In genomic region chr6:54917523-54917922, GRCm38 (mm10) we compare ENCODE assay signal across 9 mouse cellular contexts. TPM values are rescaled to one million over a fixed set of nuclear protein-coding genes. Genes with fewer than 3 reads are reported as not detected.
DNase-seq lines count a peak whose midpoint lies in the region; ATAC-seq and TF ChIP-seq lines count a peak whose summit lies in the region.
"Had no signal": no experiment of that assay in that cellular context is flagged by ENCODE, and none has a peak within 500 bp of the region (broad histone marks: within the 10 kb centered on the region; RNA-seq: fewer than 3 reads in every experiment).

No protein-coding gene starts in this region.

- TF ChIP-seq POLR2A in cortical plate, adult 2 months (IDR thresholded peaks at IDR 0.05; ENCODE audit: extremely low read depth, insufficient read depth, low read length) = no peak

- no peaks in the 10 kb centered on the region for H3K9me3 ChIP-seq in midbrain, embryonic 14.5 days (ENCODE audit: control insufficient read depth, low read length)
- no peaks in the 10 kb centered on the region for H3K9me3 ChIP-seq in midbrain, embryonic 13.5 days
- H3K9me3 ChIP-seq: neural tube, embryonic 12.5 days had no signal

- H3K36me3 ChIP-seq in midbrain, embryonic 14.5 days (ENCODE audit: control insufficient read depth, insufficient read depth, low read length) = no peaks in the 10 kb centered on the region
- no peaks in the 10 kb centered on the region for H3K36me3 ChIP-seq in midbrain, embryonic 13.5 days
- H3K36me3 ChIP-seq: neural tube, embryonic 12.5 days had no signal

- intact Hi-C loops in heart, postnatal 10 days (cut with DNase I) = loop anchor here (1.0 to 5.0 kb wide), 5 partner anchors 55 to 249 kb away; partner anchors contain the start of genes Ggct and Nod1

- no peak overlapping the region for H3K4me3 ChIP-seq in midbrain, embryonic 14.5 days (replicated peaks; ENCODE audit: low read depth, low read length)
- H3K4me3 ChIP-seq in midbrain, embryonic 13.5 days (replicated peaks) = no peak overlapping the region
- no peak overlapping the region for H3K4me3 ChIP-seq in cortical plate, adult 2 months (ENCODE audit: insufficient read depth, low read length)
- H3K4me3 ChIP-seq: neural tube, embryonic 12.5 days had no signal

- no peaks in the 10 kb centered on the region for H3K27me3 ChIP-seq in midbrain, embryonic 14.5 days (ENCODE audit: control insufficient read depth, insufficient read depth, low read length)
- H3K27me3 ChIP-seq in midbrain, embryonic 13.5 days = no peaks in the 10 kb centered on the region
- H3K27me3 ChIP-seq: neural tube, embryonic 12.5 days had no signal

- TF ChIP-seq CTCF in cortical plate, adult 2 months (IDR thresholded peaks at IDR 0.05; ENCODE audit: extremely low read depth, insufficient read depth, low read length) = peak; percentile 70

- no peak overlapping the region for H3K27ac ChIP-seq in midbrain, embryonic 14.5 days (replicated peaks; ENCODE audit: low read depth, low read length)
- H3K27ac ChIP-seq in midbrain, embryonic 13.5 days = no peak overlapping the region
- H3K27ac ChIP-seq in cortical plate, adult 2 months (ENCODE audit: insufficient read depth, low read length) = no peak overlapping the region
- H3K27ac ChIP-seq: neural tube, embryonic 12.5 days had no signal

- peak; percentile 57 for DNase-seq in midbrain, embryonic 14.5 days
- DNase-seq in NIH3T3 (ENCODE audit: low read depth) = peak; percentile 81
- DNase-seq in heart, postnatal 10 days = peak; percentile 76 to 80
- peak; percentile 24 for DNase-seq in left cerebral cortex, adult 11 months (ENCODE audit: low spot score)
- peak; percentile 80 for DNase-seq in naive thymus-derived CD4-positive, alpha-beta T cell, adult 2 months (ENCODE audit: low read depth)
- DNase-seq in urinary bladder, postnatal 25 days (ENCODE audit: low spot score) = peak; percentile 45

- no peak overlapping the region for H3K4me2 ChIP-seq in midbrain, embryonic 14.5 days (ENCODE audit: low read length)
- no peak overlapping the region for H3K4me2 ChIP-seq in midbrain, embryonic 13.5 days (replicated peaks)
- H3K4me2 ChIP-seq: neural tube, embryonic 12.5 days had no signal

- 53% methylated on average over 4 of the region's 4 CpGs for WGBS in midbrain, embryonic 14.5 days
- 46% methylated on average over 4 of the region's 4 CpGs for WGBS in midbrain, embryonic 13.5 days

- no peak overlapping the region for H3K9ac ChIP-seq in midbrain, embryonic 14.5 days (replicated peaks; ENCODE audit: low read length)
- no peak overlapping the region for H3K9ac ChIP-seq in midbrain, embryonic 13.5 days (replicated peaks)
- H3K9ac ChIP-seq: neural tube, embryonic 12.5 days had no signal

- H3K4me1 ChIP-seq in midbrain, embryonic 14.5 days (ENCODE audit: control insufficient read depth, insufficient read depth, low read length) = no peaks in the 10 kb centered on the region
- no peaks in the 10 kb centered on the region for H3K4me1 ChIP-seq in midbrain, embryonic 13.5 days (replicated peaks)
- H3K4me1 ChIP-seq in cortical plate, adult 2 months (ENCODE audit: control insufficient read depth, insufficient read depth, low read length) = no peaks in the 10 kb centered on the region
- H3K4me1 ChIP-seq: neural tube, embryonic 12.5 days had no signal

- no peak for ATAC-seq in midbrain, embryonic 14.5 days (ENCODE audit: low FRiP score, low TSS enrichment)
- ATAC-seq in midbrain, embryonic 13.5 days = no peak

RNA-seq across cellular contexts. Expression of gene Nod1, which starts 54.9 kb away (rescaled TPM):
- polyA plus RNA-seq in midbrain, embryonic 14.5 days (2014; fragmentation: Nextera tagmentation; extraction: Ambion mirVana) = 1.3 and 2.2 TPM in 2 replicates
- polyA plus RNA-seq in midbrain, embryonic 13.5 days (2015; fragmentation: Nextera tagmentation; extraction: Ambion mirVana) = 1.4 and 2.3 TPM in 2 replicates
- 6.0 and 6.4 TPM in 2 replicates for polyA plus RNA-seq in cortical plate, adult 2 months (2012; rRNA removed)
- 10 to 100 TPM; 14.2 to 15.8 TPM for total RNA-seq in heart, postnatal 10 days (2021)

Comparison
In these comparisons a context has a peak if more than half of its experiments do, and no peak if none do; other contexts are left out.
1. DNase-seq: peak in every context shown above with its lines; median percentile 81 in NIH3T3; 80 in naive thymus-derived CD4-positive, alpha-beta T cell, adult 2 months; 78 in heart, postnatal 10 days; 57 in midbrain, embryonic 14.5 days; 45 in urinary bladder, postnatal 25 days; 24 in left cerebral cortex, adult 11 months.